Mouse (Mus musculus) embryonic facial prominence, embryonic 10.5 days (tissue): ENCODE measurements around the gene Gm10964. TPM values are rescaled to one million over a fixed set of nuclear protein-coding genes. Genes with fewer than 3 reads are reported as not detected.

Experiments
- DNase-seq: peaks from one replicate; pipeline ENCODE4 v3.0.0-alpha.2; 2017; ENCODE audit warnings: low spot score
- H3K27ac ChIP-seq: fragments of 300-500 bp; sonication (generic); replicated peaks from 2 replicates; pipeline ENCODE4 v1.5.1; 2016; ENCODE audit warnings: mild to moderate bottlenecking
- H3K27me3 ChIP-seq: fragments of 300-500 bp; sonication (generic); replicated peaks from 2 replicates; pipeline ENCODE4 v1.6.1; 2016; ENCODE audit warnings: low read depth, mild to moderate bottlenecking; ENCODE audit not compliant: poor library complexity, severe bottlenecking
- H3K36me3 ChIP-seq: fragments of 300-500 bp; sonication (generic); replicated peaks from 2 replicates; pipeline ENCODE4 v1.6.1; 2016; ENCODE audit warnings: mild to moderate bottlenecking, moderate library complexity
- H3K4me1 ChIP-seq: fragments of 300-500 bp; sonication (generic); 2 replicates; pipeline ENCODE4 v1.6.1; 2016
- H3K4me3 ChIP-seq: fragments of 300-500 bp; sonication (generic); 2 replicates; pipeline ENCODE4 v1.5.1; 2016; ENCODE audit warnings: mild to moderate bottlenecking, moderate library complexity
- H3K9me3 ChIP-seq: fragments of 300-500 bp; sonication (generic); 2 replicates; pipeline ENCODE4 v1.6.1; 2016; ENCODE audit warnings: mild to moderate bottlenecking
- WGBS: fragments of 180-500 bp; shearing (Covaris S2); methylation state at CpG from one replicate; pipeline ENCODE4 v1.1.7; 2016; 5-methylcytosine and 5-hydroxymethylcytosine counted together
- polyA plus RNA-seq: library from polyadenylated mRNA; unstranded; fragments of >200 nt; fragmentation: Nextera tagmentation; extraction: Ambion mirVana; gene quantifications from 2 replicates; pipeline ENCODE4 v1.2.1, GENCODE M21; 2016

Gene Gm10964
- polyA plus RNA-seq, 1 experiment from 2014 or later, result not detected

- peak; percentile 37 for DNase-seq
- peaks cover 17% of the 10 kb centered on the region for H3K36me3 ChIP-seq
- H3K4me3 ChIP-seq, result peak overlapping the region; percentile 50
- peak overlapping the region; percentile 88 for H3K27ac ChIP-seq
- peaks cover 77% of the 10 kb centered on the region for H3K4me1 ChIP-seq
- 63% methylated on average over 16 of the region's 16 CpGs for WGBS
- H3K9me3 ChIP-seq, result no peaks in the 10 kb centered on the region
- no peaks in the 10 kb centered on the region for H3K27me3 ChIP-seq
These were observed 2.0 kb upstream of the Gm10964 start for GRCm38 (mm10) chr3:103737061-103737754.

DNA sequence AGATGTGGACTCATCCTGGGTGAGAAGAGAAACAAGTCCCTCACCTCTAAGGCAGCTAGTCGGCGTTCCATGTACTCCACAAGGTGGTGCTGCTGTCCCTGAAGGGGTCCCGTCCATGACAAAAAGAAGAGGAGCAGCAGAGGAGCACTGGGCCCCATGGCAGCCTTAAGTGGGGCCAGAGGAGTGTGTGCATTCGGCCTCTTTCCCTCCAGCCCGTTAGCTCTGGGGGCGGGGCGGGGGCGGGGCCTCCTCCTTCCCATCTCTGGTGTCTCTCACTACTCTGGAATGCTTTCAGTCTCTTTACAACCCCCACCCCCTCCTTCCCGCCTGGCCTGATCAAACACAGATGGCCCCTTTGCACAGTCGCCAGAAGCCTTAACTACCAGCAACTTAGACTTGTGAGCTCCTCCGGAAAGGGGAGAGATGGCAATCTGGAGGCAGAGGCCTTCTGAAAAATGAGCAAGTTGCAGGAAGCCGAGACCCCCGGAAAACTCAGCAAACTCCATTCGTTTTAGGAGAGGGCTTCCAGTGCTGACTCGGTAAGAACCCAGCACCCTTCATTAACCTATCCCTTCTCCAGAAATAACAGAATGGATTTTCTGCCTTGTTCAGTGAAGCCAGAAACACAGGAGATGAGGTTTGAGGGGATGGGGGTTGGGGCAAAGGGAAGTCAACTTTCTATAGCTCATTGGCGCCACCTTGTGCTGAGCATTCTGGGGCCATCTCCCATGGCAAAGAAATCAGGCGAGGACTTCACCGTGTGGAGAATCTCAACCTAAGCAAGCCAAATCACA lies 1.2 kb upstream of the Gm10964 start, which contains the start of gene Olfml3:
TSS of gene Olfml3 (minus strand) at position 224 of the 794 bp plus-strand sequence.
- no peaks in the 10 kb centered on the region for H3K27me3 ChIP-seq
- peak; percentile 97 for DNase-seq
- H3K4me3 ChIP-seq, result peak within 1 kb of the TSS; percentile 50
- WGBS, result under 1% methylated on average over 18 of the region's 18 CpGs
- H3K27ac ChIP-seq, result peak within 1 kb of the TSS; percentile 88
- peaks cover 72% of the 10 kb centered on the region for H3K4me1 ChIP-seq
- no peaks in the 10 kb centered on the region for H3K9me3 ChIP-seq
- peaks cover 21% of the 10 kb centered on the region for H3K36me3 ChIP-seq

DNA sequence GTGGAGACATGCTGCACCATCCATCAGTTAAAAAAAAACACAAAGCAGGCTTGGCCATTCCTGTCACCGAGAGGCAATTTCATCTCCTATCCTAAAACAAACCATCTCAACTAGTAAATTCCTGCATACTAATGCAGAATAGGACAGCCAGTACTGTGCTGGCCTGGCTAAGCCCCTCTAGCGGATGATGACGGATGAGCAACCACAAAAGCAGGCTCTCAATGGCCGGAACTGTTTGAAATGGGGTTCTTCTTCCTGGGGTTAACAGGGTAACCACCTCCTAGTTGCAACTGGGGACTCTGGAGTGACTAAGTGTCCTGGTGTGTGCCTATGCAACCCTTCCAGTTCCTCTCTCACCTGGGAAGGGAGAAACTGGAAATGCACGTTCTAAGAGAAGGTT lies 1.2 kb downstream of the Gm10964 start:
- Histone ChIP-seq H3K27ac (peak overlapping the region; percentile 48; the same call in 1 of the 2 replicates), H3K27me3 (no peaks in the 10 kb centered on the region), H3K36me3 (peaks cover 45% of the 10 kb centered on the region), H3K4me1 (peaks cover 49% of the 10 kb centered on the region), H3K9me3 (no peaks in the 10 kb centered on the region), H3K4me3 (no peak overlapping the region)
- 47% methylated on average over 5 of the region's 5 CpGs for WGBS
- DNase-seq, result no peak

DNA sequence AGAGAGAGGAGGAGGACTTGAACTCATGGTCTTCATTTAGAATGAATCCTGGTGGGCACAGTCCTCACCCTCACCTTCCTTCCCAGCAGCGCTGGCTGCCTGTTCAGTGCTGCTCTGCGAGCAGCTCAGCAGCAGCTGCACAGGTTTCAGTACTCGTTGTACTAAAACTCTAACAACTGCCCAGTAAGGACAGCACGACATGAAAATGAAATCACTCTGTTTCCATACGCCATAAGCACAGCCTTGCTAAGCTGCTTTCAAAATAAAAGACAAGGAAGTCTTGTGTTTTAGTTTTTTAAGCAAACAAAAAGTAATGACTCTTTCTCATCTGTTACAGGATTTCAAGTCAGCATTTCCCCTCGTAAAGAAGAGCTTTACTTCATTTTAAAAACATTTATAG lies 4.0 kb downstream of the Gm10964 start:
- H3K27me3 ChIP-seq, result no peaks in the 10 kb centered on the region
- no peaks in the 10 kb centered on the region for H3K9me3 ChIP-seq
- H3K27ac ChIP-seq, result no peak overlapping the region
- peaks cover 66% of the 10 kb centered on the region for H3K36me3 ChIP-seq
- H3K4me3 ChIP-seq, result no peak overlapping the region
- no peak for DNase-seq
- H3K4me1 ChIP-seq, result peaks cover 20% of the 10 kb centered on the region
- 91% methylated on average over 6 of the region's 6 CpGs for WGBS

GRCm38 (mm10) chr3:103745001-103745770 lies 6.0 kb downstream of the Gm10964 start:
- no peaks in the 10 kb centered on the region for H3K9me3 ChIP-seq
- peaks cover 86% of the 10 kb centered on the region for H3K36me3 ChIP-seq
- no peaks in the 10 kb centered on the region for H3K27me3 ChIP-seq
- no peak for DNase-seq
- peaks cover 7% of the 10 kb centered on the region for H3K4me1 ChIP-seq
- 93% methylated on average over 14 of the region's 14 CpGs for WGBS
- H3K27ac ChIP-seq, result no peak overlapping the region
- no peak overlapping the region for H3K4me3 ChIP-seq

DNA sequence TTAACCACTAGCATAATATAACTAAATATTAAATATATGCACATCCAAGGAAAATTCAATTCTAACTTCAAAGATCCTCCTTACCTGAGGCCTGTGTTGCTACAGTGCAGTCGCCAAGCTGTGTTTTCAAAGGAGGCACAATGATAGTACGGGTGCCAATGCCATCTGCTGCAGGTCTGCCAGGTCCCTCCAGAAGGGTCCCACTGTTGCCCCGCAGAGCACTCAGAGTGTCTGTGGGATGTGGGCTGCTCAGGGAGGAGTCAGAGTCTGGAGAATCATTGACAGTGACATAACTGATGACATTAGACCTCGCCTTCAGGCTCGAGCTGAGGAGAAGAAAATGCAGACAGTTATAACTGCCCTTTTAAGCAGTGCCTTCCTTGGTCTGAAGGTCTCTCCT lies 7.5 kb downstream of the Gm10964 start:
- no peaks in the 10 kb centered on the region for H3K9me3 ChIP-seq
- no peak overlapping the region for H3K27ac ChIP-seq
- H3K27me3 ChIP-seq, result no peaks in the 10 kb centered on the region
- DNase-seq, result no peak
- 96% methylated on average over 5 of the region's 5 CpGs for WGBS
- H3K4me3 ChIP-seq, result no peak overlapping the region
- H3K4me1 ChIP-seq, result no peaks in the 10 kb centered on the region
- H3K36me3 ChIP-seq, result peaks cover 93% of the 10 kb centered on the region

GRCm38 (mm10) chr3:103751558-103751957 lies 12.4 kb downstream of the Gm10964 start:
- DNase-seq, result no peak
- Histone ChIP-seq H3K27me3 (no peaks in the 10 kb centered on the region), H3K9me3 (no peaks in the 10 kb centered on the region), H3K36me3 (peaks cover 92% of the 10 kb centered on the region), H3K4me3 (no peak overlapping the region), H3K27ac (no peak overlapping the region), H3K4me1 (no peaks in the 10 kb centered on the region)
- WGBS, result 84% methylated on average over 2 of the region's 2 CpGs

- Histone ChIP-seq H3K36me3 (peaks cover 92% of the 10 kb centered on the region), H3K9me3 (no peaks in the 10 kb centered on the region), H3K27ac (no peak overlapping the region), H3K4me3 (no peak overlapping the region), H3K27me3 (no peaks in the 10 kb centered on the region), H3K4me1 (no peaks in the 10 kb centered on the region)
- WGBS, result 89% methylated on average over 3 of the region's 3 CpGs
- no peak for DNase-seq
These were observed 16.2 kb downstream of the Gm10964 start for GRCm38 (mm10) chr3:103755351-103755750.

GRCm38 (mm10) chr3:103756920-103757319 lies 17.8 kb downstream of the Gm10964 start:
- 96% methylated on average over 2 of the region's 2 CpGs for WGBS
- Histone ChIP-seq H3K4me1 (no peaks in the 10 kb centered on the region), H3K4me3 (no peak overlapping the region), H3K9me3 (no peaks in the 10 kb centered on the region), H3K27me3 (no peaks in the 10 kb centered on the region), H3K27ac (no peak overlapping the region), H3K36me3 (peaks cover 95% of the 10 kb centered on the region)
- no peak for DNase-seq

DNA sequence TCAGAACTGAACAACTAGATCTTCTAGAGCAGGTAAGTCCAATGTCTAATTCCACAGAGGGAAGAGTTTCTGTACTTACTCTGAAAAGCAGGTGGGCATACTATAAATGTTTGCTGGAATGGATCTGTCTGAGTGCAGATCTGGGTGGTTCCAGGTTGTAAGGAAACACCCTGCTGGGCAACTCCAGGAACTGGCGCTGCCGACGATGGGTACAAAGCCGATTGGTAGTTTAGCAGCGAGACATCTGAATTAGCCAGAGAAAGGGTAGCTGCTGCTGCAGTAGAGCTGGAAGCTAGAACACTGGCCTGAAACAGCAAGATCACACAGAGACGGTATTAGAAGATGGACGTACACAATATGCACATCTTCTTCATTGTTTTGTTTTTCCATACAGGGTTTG lies 19.3 kb downstream of the Gm10964 start:
- 89% methylated on average over 7 of the region's 7 CpGs for WGBS
- Histone ChIP-seq H3K9me3 (no peaks in the 10 kb centered on the region), H3K27me3 (no peaks in the 10 kb centered on the region), H3K4me1 (no peaks in the 10 kb centered on the region), H3K27ac (no peak overlapping the region), H3K4me3 (no peak overlapping the region), H3K36me3 (peaks cover 95% of the 10 kb centered on the region)
- no peak for DNase-seq

DNA sequence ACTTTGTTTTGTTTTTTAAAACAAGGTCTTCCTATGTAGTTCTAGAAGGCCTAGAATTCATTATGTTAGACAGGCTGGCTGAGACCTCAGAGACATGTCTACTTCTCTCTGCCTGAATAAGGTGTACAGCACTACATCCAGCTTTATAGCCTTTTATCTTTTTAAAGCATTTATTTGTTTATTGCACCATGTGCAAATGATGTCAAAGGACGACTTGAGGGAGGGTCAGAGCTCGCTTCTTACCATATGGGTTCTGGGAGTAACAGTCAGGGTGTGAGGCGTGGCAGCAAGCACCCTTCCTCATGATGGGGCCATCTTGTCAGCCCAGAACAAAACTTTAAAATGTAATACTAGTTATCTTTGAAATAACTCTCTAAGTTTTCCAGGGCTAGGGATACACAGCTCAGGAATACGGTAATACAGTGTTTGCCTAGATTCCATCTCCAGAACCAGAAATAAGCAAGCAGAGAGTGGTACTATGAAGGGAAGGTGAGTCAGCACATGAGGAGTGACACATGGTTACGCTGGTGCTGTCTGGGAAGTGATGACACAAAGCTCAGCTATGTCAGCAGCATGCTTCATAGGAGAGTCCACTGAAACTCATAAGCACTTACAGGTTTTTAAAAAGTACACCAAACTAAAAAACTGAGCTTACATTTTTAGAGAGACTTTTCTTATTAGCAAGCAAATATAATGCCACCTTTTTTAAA lies 20.2 kb downstream of the Gm10964 start:
- H3K27ac ChIP-seq, result no peak overlapping the region
- no peak overlapping the region for H3K4me3 ChIP-seq
- WGBS, result 91% methylated on average over 5 of the region's 5 CpGs
- H3K4me1 ChIP-seq, result no peaks in the 10 kb centered on the region
- no peaks in the 10 kb centered on the region for H3K27me3 ChIP-seq
- no peak for DNase-seq
- peaks cover 95% of the 10 kb centered on the region for H3K36me3 ChIP-seq
- no peaks in the 10 kb centered on the region for H3K9me3 ChIP-seq

GRCm38 (mm10) chr3:103766789-103767188 lies 27.6 kb downstream of the Gm10964 start:
- H3K36me3 ChIP-seq, result peaks cover 73% of the 10 kb centered on the region
- 72% methylated on average over 3 of the region's 3 CpGs for WGBS

More at GRCm38 (mm10) chr3:103766789-103767188, 27.6 kb downstream of the Gm10964 start:
- no peak overlapping the region for H3K4me3 ChIP-seq
- no peaks in the 10 kb centered on the region for H3K9me3 ChIP-seq
- no peak for DNase-seq
- no peaks in the 10 kb centered on the region for H3K4me1 ChIP-seq
- no peak overlapping the region for H3K27ac ChIP-seq
- no peaks in the 10 kb centered on the region for H3K27me3 ChIP-seq
